Mouse (Mus musculus): Measurements from ENCODE around the gene Arl9. TPM values are rescaled to one million over a fixed set of nuclear protein-coding genes. Genes with fewer than 3 reads are reported as not detected.
A peak's percentile ranks its signal among the peaks of the same experiment; 100 is the strongest.

Arl9 gene
- total and polyA plus RNA-seq, 3 experiments = 1.6 to 1.7 TPM; not detected in 1

- no peak for DNase-seq (ENCODE audit: low read depth, low spot score)
- Histone ChIP-seq H3K27ac (ENCODE audit: control insufficient read depth, low read depth, low read length) (no peak overlapping the region), H3K27me3 (ENCODE audit: control insufficient read depth in 1 of 2, insufficient read depth in 2 of 2, low read length in 2 of 2) (no peaks in the 10 kb centered on the region), H3K9me3 (replicated peaks; ENCODE audit: insufficient read depth, low read length) (no peaks in the 10 kb centered on the region), H3K79me2 (ENCODE audit: control insufficient read depth, insufficient read depth, low read length, poor library complexity) (peaks cover 37% of the 10 kb centered on the region), H3K4me3 (ENCODE audit: control insufficient read depth in 1 of 2, insufficient read depth in 1 of 2, low read depth in 2 of 2, low read length in 2 of 2) (no peak overlapping the region), H3K36me3 (ENCODE audit: control insufficient read depth in 1 of 2, insufficient read depth in 2 of 2, low read length in 2 of 2) (peaks cover 22 to 36% of the 10 kb centered on the region in 2 experiments), H3K9ac (ENCODE audit: control insufficient read depth, low read depth, low read length, poor library complexity, severe bottlenecking) (no peak overlapping the region), H3K4me1 (ENCODE audit: control insufficient read depth in 1 of 2, insufficient read depth in 2 of 2, low read length in 2 of 2) (peaks cover 13 to 16% of the 10 kb centered on the region in 2 experiments)
- no peak for TF ChIP-seq ZNF384 (IDR thresholded peaks at IDR 0.05; ENCODE audit: low read depth, low read length)
- no peak for TF ChIP-seq MAFK (IDR thresholded peaks at IDR 0.05; ENCODE audit: borderline replicate concordance, low read depth, low read length)
- no peak for TF ChIP-seq NRF1 (IDR thresholded peaks at IDR 0.05; ENCODE audit: insufficient read depth, low read depth, low read length, poor library complexity, severe bottlenecking)
- TF ChIP-seq ELF1 (IDR thresholded peaks at IDR 0.05; ENCODE audit: low read depth, low read length) = no peak
- no peak for TF ChIP-seq POLR2AphosphoS2 (IDR thresholded peaks at IDR 0.05; ENCODE audit: low read length)
- no peak for TF ChIP-seq MYB (IDR thresholded peaks at IDR 0.05; ENCODE audit: low read depth, low read length)
- TF ChIP-seq KAT2A (conservative IDR thresholded peaks at IDR 0.05; ENCODE audit: low read depth, low read length) = no peak
- no peak for TF ChIP-seq CHD2 (IDR thresholded peaks at IDR 0.05; ENCODE audit: low read length)
- no peak for TF ChIP-seq SIN3A (IDR thresholded peaks at IDR 0.05; ENCODE audit: low read length)
- TF ChIP-seq BHLHE40 (IDR thresholded peaks at IDR 0.05; ENCODE audit: borderline replicate concordance, low read depth, low read length) = no peak
- TF ChIP-seq MYC (IDR thresholded peaks at IDR 0.05; ENCODE audit: low read depth, low read length) = no peak
- no peak for TF ChIP-seq SMC3 (IDR thresholded peaks at IDR 0.05; ENCODE audit: low read depth, low read length)
- no peak for TF ChIP-seq HCFC1 (IDR thresholded peaks at IDR 0.05; ENCODE audit: low read depth, low read length)
- no peak for TF ChIP-seq JUND (IDR thresholded peaks at IDR 0.05; ENCODE audit: low read depth, low read length)
- TF ChIP-seq ZKSCAN1 (IDR thresholded peaks at IDR 0.05; ENCODE audit: low read depth, low read length) = no peak
- TF ChIP-seq ZMIZ1 (IDR thresholded peaks at IDR 0.05; ENCODE audit: low read depth, low read length) = no peak
- TF ChIP-seq CHD1 (IDR thresholded peaks at IDR 0.05; ENCODE audit: low read depth, low read length) = no peak
- no peak for TF ChIP-seq ZC3H11A (IDR thresholded peaks at IDR 0.05; ENCODE audit: low read depth, low read length)
- TF ChIP-seq MXI1 (IDR thresholded peaks at IDR 0.05; ENCODE audit: low read depth, low read length) = no peak
These were observed 48.4 kb upstream of the Arl9 start for GRCm38 (mm10) chr5:76955474-76955873.

GRCm38 (mm10) chr5:76957954-76958353, 45.9 kb upstream of the Arl9 start:
- Histone ChIP-seq H3K27ac (ENCODE audit: control insufficient read depth, low read depth, low read length) (no peak overlapping the region), H3K27me3 (ENCODE audit: control insufficient read depth in 1 of 2, insufficient read depth in 2 of 2, low read length in 2 of 2) (no peaks in the 10 kb centered on the region), H3K36me3 (ENCODE audit: control insufficient read depth in 1 of 2, insufficient read depth in 2 of 2, low read length in 2 of 2) (peaks cover 30% of the 10 kb centered on the region in 2 experiments), H3K4me1 (ENCODE audit: control insufficient read depth in 1 of 2, insufficient read depth in 2 of 2, low read length in 2 of 2) (peaks cover 11 to 16% of the 10 kb centered on the region in 2 experiments), H3K4me3 (ENCODE audit: control insufficient read depth in 1 of 2, insufficient read depth in 1 of 2, low read depth in 2 of 2, low read length in 2 of 2) (no peak overlapping the region), H3K79me2 (ENCODE audit: control insufficient read depth, insufficient read depth, low read length, poor library complexity) (peaks cover 17% of the 10 kb centered on the region), H3K9ac (ENCODE audit: control insufficient read depth, low read depth, low read length, poor library complexity, severe bottlenecking) (no peak overlapping the region), H3K9me3 (replicated peaks; ENCODE audit: insufficient read depth, low read length) (no peaks in the 10 kb centered on the region)
- TF ChIP-seq NELFE (IDR thresholded peaks at IDR 0.05; ENCODE audit: low read depth, low read length) = no peak
- no peak for TF ChIP-seq POLR2A (IDR thresholded peaks at IDR 0.05; ENCODE audit: control insufficient read depth in 1 of 2, insufficient read depth in 1 of 2, low read depth in 1 of 2, low read length in 2 of 2, poor library complexity in 1 of 2)
- no peak for TF ChIP-seq CHD2 (IDR thresholded peaks at IDR 0.05; ENCODE audit: low read length)
- TF ChIP-seq MAFK (IDR thresholded peaks at IDR 0.05; ENCODE audit: borderline replicate concordance, low read depth, low read length) = no peak
- TF ChIP-seq CTCF (IDR thresholded peaks at IDR 0.05 in 2 of 3, conservative IDR thresholded peaks at IDR 0.05 in 1 of 3; ENCODE audit: control insufficient read depth in 1 of 3, insufficient read depth in 1 of 3, low read depth in 2 of 3, low read length in 3 of 3, poor library complexity in 1 of 3, severe bottlenecking in 1 of 3) = peak in 2 of 3 experiments; percentile 10 to 40; a peak in 2 of 6 replicates
- TF ChIP-seq MAZ (IDR thresholded peaks at IDR 0.05; ENCODE audit: low read depth, low read length) = no peak
- peak; percentile 60 for DNase-seq (ENCODE audit: low read depth, low spot score)
